Mouse (Mus musculus): ENCODE measurements around the gene Aldh1a1. TPM values are rescaled to one million over a fixed set of nuclear protein-coding genes. Genes with fewer than 3 reads are reported as not detected.

Gene Aldh1a1
- polyA plus RNA-seq, 1 experiment = not detected

- H3K27ac ChIP-seq (ENCODE audit: insufficient read depth, low read length) = no peak overlapping the region
- no peaks in the 10 kb centered on the region for H3K27me3 ChIP-seq (ENCODE audit: control insufficient read depth, insufficient read depth, low read length, poor library complexity, severe bottlenecking)
- no peaks in the 10 kb centered on the region for H3K4me1 ChIP-seq (ENCODE audit: control insufficient read depth, insufficient read depth, low read length)
- H3K36me3 ChIP-seq (ENCODE audit: control insufficient read depth, insufficient read depth, low read length, poor library complexity, severe bottlenecking) = no peaks in the 10 kb centered on the region
- no peak overlapping the region for H3K9ac ChIP-seq (ENCODE audit: low read depth, poor library complexity, severe bottlenecking)
- no peak for TF ChIP-seq POLR2A (IDR thresholded peaks at IDR 0.05; ENCODE audit: insufficient read depth, low read length)
- H3K9me3 ChIP-seq (replicated peaks; ENCODE audit: control insufficient read depth, insufficient read depth, low read length, poor library complexity, severe bottlenecking) = no peaks in the 10 kb centered on the region
- H3K4me3 ChIP-seq (ENCODE audit: low read depth, low read length) = no peak overlapping the region
Measured at GRCm38 (mm10) chr19:20677697-20678355, 185.3 kb downstream of the Aldh1a1 start.

Other genes starting within 250 kb of the Aldh1a1 start
- 76.7 and 79.3 TPM in 2 replicates for gene Anxa1, start 101.8 kb upstream of the Aldh1a1 start, polyA plus RNA-seq (2011; ENCODE audit: insufficient read depth, insufficient read length, low read depth, missing spikeins)
- gene Aldh1a7, start 234.8 kb downstream of the Aldh1a1 start, polyA plus RNA-seq (2011; ENCODE audit: insufficient read depth, insufficient read length, low read depth, missing spikeins) = 0.38 TPM in 1 of 2 replicates, not detected in the other

Measured in ES-Bruce4 (cell line).